Mouse (Mus musculus) B cell, adult (primary cell): Measurements from ENCODE around the gene Adra2b. TPM values are rescaled to one million over a fixed set of nuclear protein-coding genes. Genes with fewer than 3 reads are reported as not detected.

Experiments used
- total RNA-seq: library from RNA; stranded (reverse); gene quantifications from 4 replicates; pipeline ENCODE4 v1.2.4, GENCODE M21; 2023; ENCODE audit not compliant: inconsistent age

Gene Adra2b
- not detected in 4 replicates for total RNA-seq

GRCm38 (mm10) chr2:127362459-127363281, at the start of gene Adra2b:
TSS of gene Adra2b (plus strand) at chr2:127363208.

DNA sequence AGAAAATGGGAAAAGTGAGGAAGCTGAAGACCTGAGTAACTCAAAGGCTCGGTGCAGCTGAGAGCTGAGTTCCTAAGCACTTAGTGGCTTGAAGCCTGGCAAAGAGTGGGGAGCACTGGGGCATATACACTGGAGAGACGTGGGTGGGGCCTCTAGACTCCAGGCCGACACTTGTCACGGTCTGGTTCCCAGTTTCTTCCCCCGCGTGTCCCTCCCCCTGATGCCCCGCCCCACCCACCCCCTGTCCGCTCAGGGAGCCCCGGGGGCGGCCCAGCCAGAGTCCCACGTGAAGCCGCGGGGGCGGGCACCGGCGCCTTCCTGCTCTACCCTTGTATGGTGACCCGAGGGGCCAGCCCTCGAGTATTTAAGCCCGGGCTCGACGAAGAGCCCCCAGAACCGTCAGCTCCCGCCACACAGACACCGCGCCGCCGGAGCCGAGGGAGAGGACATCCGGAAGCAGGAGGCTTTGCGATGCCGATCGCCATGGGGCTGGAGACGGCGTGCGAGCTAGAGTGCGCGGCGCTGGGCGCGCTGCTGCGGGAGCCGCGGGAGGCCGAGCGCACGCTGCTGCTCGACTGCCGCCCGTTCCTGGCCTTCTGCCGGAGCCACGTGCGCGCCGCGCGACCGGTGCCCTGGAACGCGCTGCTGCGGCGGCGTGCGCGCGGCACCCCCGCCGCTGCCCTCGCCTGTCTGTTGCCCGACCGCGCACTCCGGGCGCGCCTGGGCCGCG, 27.1 kb upstream of the Adra2b start, which contains the start of gene Dusp2:
Dusp2 (plus strand) TSS at position 393 of the 730 bp plus-strand sequence.

GRCm38 (mm10) chr2:127338416-127338815, 24.6 kb upstream of the Adra2b start, which contains the start of gene Astl:
TSS of gene Astl (plus strand) at chr2:127338639.

Other genes starting within 250 kb of the Adra2b start
- gene Ncaph, start 229.3 kb upstream of the Adra2b start, total RNA-seq = 6.9 to 9.8 TPM (median 8.8 TPM) in 4 replicates
- 12.7 to 15.1 TPM (median 14.0 TPM) in 4 replicates for gene Itpripl1, start 219.8 kb upstream of the Adra2b start, total RNA-seq
- gene 1810024B03Rik, start 154.9 kb upstream of the Adra2b start, total RNA-seq = 1.4 to 2.9 TPM (median 1.8 TPM) in 4 replicates
- 157 to 172 TPM (median 169 TPM) in 4 replicates for gene Snrnp200, start 154.8 kb upstream of the Adra2b start, total RNA-seq
- 35.1 to 39.2 TPM (median 36.7 TPM) in 4 replicates for gene Ciao1, start 115.4 kb upstream of the Adra2b start, total RNA-seq
- 43.4 to 48.2 TPM (median 45.3 TPM) in 4 replicates for gene Tmem127, start 115.3 kb upstream of the Adra2b start, total RNA-seq
- 78.6 to 99.8 TPM (median 87.2 TPM) in 4 replicates for gene Stard7, start 93.0 kb upstream of the Adra2b start, total RNA-seq
- 590 to 708 TPM (median 654 TPM) in 4 replicates for gene Dusp2, start 27.0 kb upstream of the Adra2b start, total RNA-seq
- gene Astl, start 24.6 kb upstream of the Adra2b start, total RNA-seq = 0.57 to 1.2 TPM (median 0.86 TPM) in 4 replicates
- gene Gpat2, start 62.0 kb downstream of the Adra2b start, total RNA-seq = 0.33 to 0.55 TPM (median 0.33 TPM) in 3 of 4 replicates, not detected in the other
- 9.4 to 17.1 TPM (median 15.3 TPM) in 4 replicates for gene Fahd2a, start 81.4 kb downstream of the Adra2b start, total RNA-seq
- not detected in 4 replicates for gene Kcnip3, start 158.9 kb downstream of the Adra2b start, total RNA-seq
- not detected in 4 replicates for gene Prom2, start 178.3 kb downstream of the Adra2b start, total RNA-seq
- gene Zfp661, start 223.9 kb downstream of the Adra2b start, total RNA-seq = 4.5 to 7.9 TPM (median 6.3 TPM) in 4 replicates
- 67.7 to 95.1 TPM (median 87.5 TPM) in 4 replicates for gene Mrps5, start 224.0 kb downstream of the Adra2b start, total RNA-seq